Mouse (Mus musculus): Measurements from ENCODE around the gene Lamp5.

GRCm38 (mm10) chr2:136048464-136048863, 3.6 kb upstream of the Lamp5 start:
- TF ChIP-seq CTCF (conservative IDR thresholded peaks at IDR 0.05; ENCODE audit: low read length) (no peak), POU5F1 (IDR thresholded peaks at IDR 0.05; ENCODE audit: borderline replicate concordance, low read length) (no peak)
